Mouse (Mus musculus) G1E (cell line): ENCODE measurements around the gene Gm8720. TPM values are rescaled to one million over a fixed set of nuclear protein-coding genes. Genes with fewer than 3 reads are reported as not detected.
"Not testable (repeated sequence)": the region's sequence is repeated elsewhere in the genome, so short reads cannot be mapped to it uniquely, and the experiment has no call there.

ENCODE experiments used
- ATAC-seq: 2 replicates; pipeline ENCODE4 v1.8.0; 2016; ENCODE audit warnings: mild to moderate bottlenecking; ENCODE audit not compliant: insufficient number of reproducible peaks, poor library complexity, low FRiP score, severe bottlenecking; ENCODE audit errors: extremely low read depth
- DNase-seq: peaks from one replicate; pipeline ENCODE4 v3.0.0; 2012; ENCODE audit warnings: low spot score
- H3K27me3 ChIP-seq: 2 replicates; pipeline ENCODE4 v1.6.1; 2012; ENCODE audit warnings: mild to moderate bottlenecking, low read length, inconsistent platforms; ENCODE audit not compliant: insufficient read depth
- H3K36me3 ChIP-seq: replicated peaks from 2 replicates; pipeline ENCODE3; 2012; ENCODE audit warnings: mild to moderate bottlenecking, inconsistent platforms
- H3K4me1 ChIP-seq: 2 replicates; pipeline ENCODE4 v1.6.1; 2012; ENCODE audit warnings: low read depth, low read length, inconsistent platforms, mixed read lengths; ENCODE audit not compliant: insufficient read depth
- H3K4me3 ChIP-seq: 2 replicates; pipeline ENCODE4 v1.5.1; 2012; ENCODE audit warnings: low read depth, mild to moderate bottlenecking, inconsistent platforms, low read length, moderate library complexity, mixed read lengths
- H3K9me3 ChIP-seq: replicated peaks from 2 replicates; pipeline ENCODE4 v1.6.1; 2012; ENCODE audit warnings: inconsistent platforms
- polyA plus RNA-seq: library from polyadenylated mRNA; stranded (reverse); fragments of >175 nt; gene quantifications from 2 replicates; pipeline ENCODE4 v1.2.3, GENCODE M21; 2012
- total RNA-seq, 2 experiments: library from RNA; stranded (forward) in 1 of 2; stranded (reverse) in 1 of 2; fragments of 200-1000 nt in 1 of 2; fragments of >200 nt in 1 of 2; fragmentation: Nextera tagmentation in 1 of 2; gene quantifications; 2 replicates each; pipeline ENCODE4 v1.2.3; 2014 to 2017

Gm8720 gene
- total RNA-seq (2014; fragmentation: Nextera tagmentation) (not detected in 2 replicates), total RNA-seq (2017) (not detected in 2 replicates), polyA plus RNA-seq (not detected in 2 replicates)

DNA sequence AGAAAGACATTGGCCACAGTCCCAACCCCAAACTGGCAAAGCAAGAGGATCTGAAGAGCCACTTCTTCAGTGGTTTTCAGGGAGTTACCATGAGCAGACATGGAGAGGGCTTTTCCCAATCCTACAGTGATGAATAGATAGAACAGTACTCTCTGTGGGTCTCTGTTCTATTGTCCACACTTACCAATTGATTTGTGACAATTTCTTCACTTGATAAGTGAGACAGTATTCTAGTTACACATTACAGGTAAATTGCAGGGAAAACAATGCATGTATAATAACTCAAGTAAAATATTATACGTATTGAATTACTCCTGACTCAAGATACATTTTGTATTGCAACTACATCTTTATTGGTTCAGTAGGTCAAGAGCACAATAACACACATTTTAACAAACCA is at the start of gene Gm8720:
Gm8720 (minus strand) TSS at position 101 of the 400 bp plus-strand sequence.
- ATAC-seq, H3K4me1 ChIP-seq, H3K27me3 ChIP-seq, H3K4me3 ChIP-seq, DNase-seq, H3K9me3 ChIP-seq, H3K36me3 ChIP-seq: not testable (repeated sequence)

DNA sequence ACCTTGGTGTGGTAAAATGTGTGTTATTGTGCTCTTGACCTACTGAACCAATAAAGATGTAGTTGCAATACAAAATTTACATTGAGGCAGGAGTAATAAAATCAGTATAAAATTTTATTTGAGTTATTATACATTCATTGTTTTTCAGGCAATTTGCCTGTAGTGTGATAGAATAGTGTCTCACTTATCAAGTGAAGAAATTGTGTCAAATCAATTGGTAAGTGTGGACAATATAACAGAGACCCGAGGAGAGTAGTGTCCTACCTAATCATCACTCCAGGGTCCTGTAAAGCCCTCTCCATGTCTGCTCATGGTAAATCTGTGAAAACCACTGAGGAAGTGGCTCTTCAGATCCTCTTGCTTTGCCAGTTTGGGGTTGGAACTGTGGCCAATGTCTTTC is 12.0 kb downstream of the Gm8720 start, which contains the start of gene Vmn1r163:
Vmn1r163 (plus strand) TSS at position 301 of the 400 bp plus-strand sequence.
- DNase-seq: not testable (repeated sequence)

DNA sequence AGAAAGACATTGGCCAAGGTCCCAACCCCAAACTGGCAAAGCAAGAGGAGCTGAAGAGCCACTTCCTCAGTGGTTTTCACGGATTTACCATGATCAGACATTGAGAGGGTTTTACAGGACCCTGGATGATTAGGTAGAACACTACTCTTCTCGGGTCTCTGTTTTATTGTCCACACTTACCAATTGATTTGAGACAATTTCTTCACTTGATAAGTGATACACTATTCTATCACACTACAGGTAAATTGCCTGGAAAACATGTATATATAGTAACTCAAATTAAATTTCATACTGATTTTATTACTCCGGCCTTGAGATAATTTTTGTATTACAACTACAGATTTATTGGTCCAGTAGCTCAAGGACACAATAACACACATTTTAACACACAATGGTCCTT is 47.4 kb downstream of the Gm8720 start, which contains the start of gene Gm4216:
Gm4216 (minus strand) TSS at position 101 of the 400 bp plus-strand sequence.
- H3K36me3 ChIP-seq, DNase-seq, ATAC-seq, H3K27me3 ChIP-seq, H3K4me1 ChIP-seq, H3K4me3 ChIP-seq, H3K9me3 ChIP-seq: not testable (repeated sequence)

More for the DNA sequence above, 12.0 kb downstream of the Gm8720 start, which contains the start of gene Vmn1r163:
- H3K9me3 ChIP-seq, H3K27me3 ChIP-seq, H3K36me3 ChIP-seq, ATAC-seq, H3K4me3 ChIP-seq, H3K4me1 ChIP-seq: not testable (repeated sequence)

Other genes with a start within 250 kb of the Gm8720 start
- gene Vmn1r159, start 223.9 kb downstream of the Gm8720 start, total RNA-seq (2014; fragmentation: Nextera tagmentation): not detected in 2 replicates
- not detected in 2 replicates for gene Vmn1r159, start 223.9 kb downstream of the Gm8720 start, total RNA-seq (2017)
- not detected in 2 replicates for gene Vmn1r159, start 223.9 kb downstream of the Gm8720 start, polyA plus RNA-seq
- not detected in 2 replicates for gene Vmn1r160, start 196.2 kb downstream of the Gm8720 start, total RNA-seq (2014; fragmentation: Nextera tagmentation)
- gene Vmn1r160, start 196.2 kb downstream of the Gm8720 start, total RNA-seq (2017): not detected in 2 replicates
- gene Vmn1r160, start 196.2 kb downstream of the Gm8720 start, polyA plus RNA-seq: not detected in 2 replicates
- not detected in 2 replicates for gene Gm4214, start 82.8 kb downstream of the Gm8720 start, total RNA-seq (2014; fragmentation: Nextera tagmentation)
- gene Gm4214, start 82.8 kb downstream of the Gm8720 start, total RNA-seq (2017): not detected in 2 replicates
- gene Gm4214, start 82.8 kb downstream of the Gm8720 start, polyA plus RNA-seq: not detected in 2 replicates
- gene Gm4216, start 47.5 kb downstream of the Gm8720 start, total RNA-seq (2014; fragmentation: Nextera tagmentation): not detected in 2 replicates
- gene Gm4216, start 47.5 kb downstream of the Gm8720 start, total RNA-seq (2017): 0.17 TPM in 1 of 2 replicates, not detected in the other
- not detected in 2 replicates for gene Gm4216, start 47.5 kb downstream of the Gm8720 start, polyA plus RNA-seq
- gene Vmn1r163, start 11.9 kb downstream of the Gm8720 start, total RNA-seq (2014; fragmentation: Nextera tagmentation): not detected in 2 replicates
- 0.16 TPM in 1 of 2 replicates, not detected in the other for gene Vmn1r163, start 11.9 kb downstream of the Gm8720 start, total RNA-seq (2017)
- not detected in 2 replicates for gene Vmn1r163, start 11.9 kb downstream of the Gm8720 start, polyA plus RNA-seq
- not detected in 2 replicates for gene Gm10662, start 77.0 kb upstream of the Gm8720 start, total RNA-seq (2014; fragmentation: Nextera tagmentation)
- gene Gm10662, start 77.0 kb upstream of the Gm8720 start, total RNA-seq (2017): 0.12 and 0.16 TPM in 2 replicates
- not detected in 2 replicates for gene Gm10662, start 77.0 kb upstream of the Gm8720 start, polyA plus RNA-seq
- not detected in 2 replicates for gene Vmn1r165, start 149.9 kb upstream of the Gm8720 start, total RNA-seq (2014; fragmentation: Nextera tagmentation)
- not detected in 2 replicates for gene Vmn1r165, start 149.9 kb upstream of the Gm8720 start, total RNA-seq (2017)
- not detected in 2 replicates for gene Vmn1r165, start 149.9 kb upstream of the Gm8720 start, polyA plus RNA-seq
- gene Vmn1r166, start 184.2 kb upstream of the Gm8720 start, total RNA-seq (2014; fragmentation: Nextera tagmentation): not detected in 2 replicates
- gene Vmn1r166, start 184.2 kb upstream of the Gm8720 start, total RNA-seq (2017): not detected in 2 replicates
- not detected in 2 replicates for gene Vmn1r166, start 184.2 kb upstream of the Gm8720 start, polyA plus RNA-seq
- not detected in 2 replicates for gene Gm6902, start 211.4 kb upstream of the Gm8720 start, total RNA-seq (2014; fragmentation: Nextera tagmentation)
- gene Gm6902, start 211.4 kb upstream of the Gm8720 start, total RNA-seq (2017): not detected in 2 replicates
- not detected in 2 replicates for gene Gm6902, start 211.4 kb upstream of the Gm8720 start, polyA plus RNA-seq
- gene Nlrp4e, start 233.7 kb upstream of the Gm8720 start, total RNA-seq (2014; fragmentation: Nextera tagmentation): not detected in 2 replicates
- 0.06 and 0.16 TPM in 2 replicates for gene Nlrp4e, start 233.7 kb upstream of the Gm8720 start, total RNA-seq (2017)
- gene Nlrp4e, start 233.7 kb upstream of the Gm8720 start, polyA plus RNA-seq: not detected in 2 replicates